Mouse (Mus musculus) liver, postnatal 0 days (tissue): ENCODE results near the gene Tmem243. TPM values are rescaled to one million over a fixed set of nuclear protein-coding genes. Genes with fewer than 3 reads are reported as not detected.

Source experiments
- ATAC-seq: fragments of 200-750 bp; cut with Nextera tagmentation; 2 replicates; pipeline ENCODE4 v1.8.0; 2017; ENCODE audit warnings: mild to moderate bottlenecking, moderate library complexity
- DNase-seq: peaks from one replicate; pipeline ENCODE4 v3.0.0-alpha.2; 2016
- H3K27ac ChIP-seq: fragments of 300-500 bp; sonication (generic); 2 replicates; pipeline ENCODE4 v1.5.1; 2014; ENCODE audit warnings: antibody characterized with exemption, moderate library complexity, mild to moderate bottlenecking, low read depth
- H3K27me3 ChIP-seq: fragments of 300-500 bp; sonication (generic); 2 replicates; pipeline ENCODE4 v1.6.1; 2014; ENCODE audit warnings: low read length, control low read depth, mixed read lengths; ENCODE audit not compliant: insufficient read depth
- H3K36me3 ChIP-seq: fragments of 300-500 bp; sonication (generic); replicated peaks from 2 replicates; pipeline ENCODE4 v1.6.1; 2014; ENCODE audit warnings: mild to moderate bottlenecking, control low read depth, low read length, moderate library complexity, mixed read lengths; ENCODE audit not compliant: insufficient read depth
- H3K4me1 ChIP-seq: fragments of 300-500 bp; sonication (generic); 2 replicates; pipeline ENCODE4 v1.6.1; 2014; ENCODE audit warnings: antibody characterized with exemption, mild to moderate bottlenecking, control low read depth; ENCODE audit not compliant: insufficient read depth
- H3K4me2 ChIP-seq: fragments of 300-500 bp; sonication (generic); 2 replicates; pipeline ENCODE4 v1.6.1; 2014; ENCODE audit warnings: low read depth, mild to moderate bottlenecking, low read length, moderate library complexity, mixed read lengths
- H3K4me3 ChIP-seq: fragments of 300-500 bp; sonication (generic); 2 replicates; pipeline ENCODE4 v1.5.1; 2014; ENCODE audit warnings: low read depth, low read length
- H3K9ac ChIP-seq: fragments of 300-500 bp; sonication (generic); replicated peaks from 2 replicates; pipeline ENCODE4 v1.6.1; 2014; ENCODE audit warnings: mild to moderate bottlenecking, moderate library complexity
- H3K9me3 ChIP-seq: fragments of 300-500 bp; sonication (generic); 2 replicates; pipeline ENCODE4 v1.6.1; 2016; ENCODE audit warnings: mild to moderate bottlenecking, control low read depth, low read length, mixed read lengths
- CTCF ChIP-seq: sonication (generic); IDR thresholded peaks from 2 replicates; pipeline ENCODE4 v1.5.1; 2016; ENCODE audit warnings: antibody characterized with exemption, low read depth
- EP300 ChIP-seq: IDR thresholded peaks from 2 replicates; pipeline ENCODE4 v1.6.1; 2016; ENCODE audit warnings: antibody characterized with exemption, low read depth, mild to moderate bottlenecking
- WGBS: fragments of 180-500 bp; shearing (Covaris S2); extraction: QIAGEN DNeasy Blood & Tissue Kit; methylation state at CpG from one replicate; pipeline ENCODE4 v1.1.7; 2014; ENCODE audit not compliant: insufficient replicate concordance; 5-methylcytosine and 5-hydroxymethylcytosine counted together
- polyA plus RNA-seq: library from polyadenylated mRNA; unstranded; fragments of >200 nt; fragmentation: Nextera tagmentation; extraction: Ambion mirVana; gene quantifications from 2 replicates; pipeline ENCODE4 v1.2.1, GENCODE M21; 2015

Gene Tmem243
- polyA plus RNA-seq, 1 experiment from 2014 or later, result 50.9 TPM

GRCm38 (mm10) chr5:9086924-9087719, 13.3 kb upstream of the Tmem243 start:
- DNase-seq (no peak), ATAC-seq (peak; percentile 69)
- 24% methylated on average over 3 of the region's 3 CpGs for WGBS
- no peak overlapping the region for H3K4me2 ChIP-seq
- peak overlapping the region; percentile 66 for H3K27ac ChIP-seq
- no peak overlapping the region for H3K4me3 ChIP-seq
- TF ChIP-seq CTCF (no peak), EP300 (0 out of 2 replicates have a peak, but pooled peaks have one; percentile 28)
- H3K27me3 ChIP-seq, result no peaks in the 10 kb centered on the region
- no peak overlapping the region for H3K9ac ChIP-seq
- no peaks in the 10 kb centered on the region for H3K36me3 ChIP-seq
- H3K9me3 ChIP-seq, result no peaks in the 10 kb centered on the region
- no peaks in the 10 kb centered on the region; the same call in 1 of the 2 replicates for H3K4me1 ChIP-seq

GRCm38 (mm10) chr5:9090493-9091106, 9.9 kb upstream of the Tmem243 start:
- WGBS, result 70% methylated on average over 6 of the region's 6 CpGs
- Histone ChIP-seq H3K4me3 (no peak overlapping the region), H3K27me3 (no peaks in the 10 kb centered on the region), H3K4me1 (no peaks in the 10 kb centered on the region; the same call in 1 of the 2 replicates), H3K4me2 (no peak overlapping the region), H3K27ac (no peak overlapping the region), H3K9ac (no peak overlapping the region), H3K9me3 (no peaks in the 10 kb centered on the region), H3K36me3 (no peaks in the 10 kb centered on the region)
- no peak for TF ChIP-seq CTCF
- ATAC-seq (no peak), DNase-seq (no peak)

- no peak overlapping the region for H3K27ac ChIP-seq
- H3K36me3 ChIP-seq, result no peaks in the 10 kb centered on the region
- H3K4me1 ChIP-seq, result no peaks in the 10 kb centered on the region
- no peak for TF ChIP-seq CTCF
- no peak for TF ChIP-seq EP300
- H3K9me3 ChIP-seq, result no peaks in the 10 kb centered on the region; the same call in 1 of the 2 replicates
- H3K9ac ChIP-seq, result no peak overlapping the region
- 73% methylated on average over 1 of the region's 1 CpGs for WGBS
- H3K4me2 ChIP-seq, result no peak overlapping the region
- H3K4me3 ChIP-seq, result no peak overlapping the region
- DNase-seq (no peak), ATAC-seq (no peak)
- no peaks in the 10 kb centered on the region for H3K27me3 ChIP-seq
Measured at GRCm38 (mm10) chr5:9092716-9093115, 7.8 kb upstream of the Tmem243 start.

- H3K9me3 ChIP-seq, result peaks cover 3% of the 10 kb centered on the region
- TF ChIP-seq CTCF (no peak), EP300 (no peak)
- 47% methylated on average over 4 of the region's 4 CpGs for WGBS
Measured at GRCm38 (mm10) chr5:9093490-9093889, 7.0 kb upstream of the Tmem243 start.

GRCm38 (mm10) chr5:9100849-9101801, 657 bp downstream of the Tmem243 start:
- H3K36me3 ChIP-seq, result no peaks in the 10 kb centered on the region
- 2% methylated on average over 49 of the region's 83 CpGs for WGBS
- peak overlapping the region; percentile 93 for H3K4me2 ChIP-seq
- H3K9ac ChIP-seq, result peak overlapping the region; percentile 91
- ATAC-seq (peak; percentile 82), DNase-seq (peak; percentile 77)
- TF ChIP-seq EP300, result no peak
- TF ChIP-seq CTCF, result no peak
- H3K4me3 ChIP-seq, result peak overlapping the region; percentile 94
- H3K27ac ChIP-seq, result peak overlapping the region; percentile 92
- peaks cover 3% of the 10 kb centered on the region for H3K9me3 ChIP-seq
- H3K4me1 ChIP-seq, result peaks cover 17% of the 10 kb centered on the region
- H3K27me3 ChIP-seq, result peaks cover 17% of the 10 kb centered on the region; the same call in 1 of the 2 replicates

More at GRCm38 (mm10) chr5:9093490-9093889, 7.0 kb upstream of the Tmem243 start:
- Histone ChIP-seq H3K4me3 (no peak overlapping the region), H3K4me2 (no peak overlapping the region), H3K27ac (no peak overlapping the region), H3K9ac (no peak overlapping the region), H3K36me3 (no peaks in the 10 kb centered on the region), H3K4me1 (no peaks in the 10 kb centered on the region), H3K27me3 (no peaks in the 10 kb centered on the region)
- ATAC-seq, result no peak
- DNase-seq, result no peak

GRCm38 (mm10) chr5:9102696-9103095, 2.2 kb downstream of the Tmem243 start:
- 71% methylated on average over 2 of the region's 2 CpGs for WGBS
- H3K4me2 ChIP-seq, result peak overlapping the region; percentile 93; the same call in 1 of the 2 replicates
- H3K4me1 ChIP-seq, result peaks cover 27% of the 10 kb centered on the region
- TF ChIP-seq EP300 (no peak), CTCF (no peak)
- no peak for DNase-seq
- no peak overlapping the region for H3K4me3 ChIP-seq
- ATAC-seq, result no peak
- peaks cover 3% of the 10 kb centered on the region; the same call in 1 of the 2 replicates for H3K9me3 ChIP-seq
- H3K27ac ChIP-seq, result no peak overlapping the region
- H3K9ac ChIP-seq, result no peak overlapping the region
- no peaks in the 10 kb centered on the region for H3K36me3 ChIP-seq
- H3K27me3 ChIP-seq, result peaks cover 17% of the 10 kb centered on the region; the same call in 1 of the 2 replicates
